Mouse (Mus musculus) c-Kit-positive CD71-negative TER-119-negative erythroid progenitor cells, embryonic 14.5 days (primary cell): ENCODE measurements around the gene Phldb1.
"Not testable (repeated sequence)": the region's sequence is repeated elsewhere in the genome, so short reads cannot be mapped to it uniquely, and the experiment has no call there.

ENCODE experiments used
- DNase-seq: peaks from one replicate; pipeline ENCODE4 v3.0.0-alpha.2; 2013; ENCODE audit warnings: low read depth

The Phldb1 gene

GRCm38 (mm10) chr9:44652027-44652426 lies 83.0 kb downstream of the Phldb1 start:
- no peak for DNase-seq

GRCm38 (mm10) chr9:44648881-44649281 lies 86.1 kb downstream of the Phldb1 start:
- no peak for DNase-seq

GRCm38 (mm10) chr9:44647656-44648055 lies 87.3 kb downstream of the Phldb1 start:
- DNase-seq, result no peak

GRCm38 (mm10) chr9:44647026-44647425 lies 88.0 kb downstream of the Phldb1 start:
- DNase-seq, result no peak

- DNase-seq, result no peak
Observed at GRCm38 (mm10) chr9:44646366-44646765, 88.6 kb downstream of the Phldb1 start.

- DNase-seq, result no peak
Observed at GRCm38 (mm10) chr9:44645924-44646323, 89.1 kb downstream of the Phldb1 start.

GRCm38 (mm10) chr9:44645481-44645880 lies 89.5 kb downstream of the Phldb1 start:
- DNase-seq, result no peak

GRCm38 (mm10) chr9:44644186-44644585 lies 90.8 kb downstream of the Phldb1 start:
- no peak for DNase-seq

GRCm38 (mm10) chr9:44643103-44643502 lies 91.9 kb downstream of the Phldb1 start:
- DNase-seq, result no peak

- no peak for DNase-seq
Observed at GRCm38 (mm10) chr9:44641616-44642015, 93.4 kb downstream of the Phldb1 start.

- no peak for DNase-seq
Observed at GRCm38 (mm10) chr9:44640646-44641357, 94.2 kb downstream of the Phldb1 start.

GRCm38 (mm10) chr9:44640028-44640427 lies 95.0 kb downstream of the Phldb1 start:
- DNase-seq, result not testable (repeated sequence)

GRCm38 (mm10) chr9:44638726-44639125 lies 96.3 kb downstream of the Phldb1 start:
- not testable (repeated sequence) for DNase-seq

- no peak for DNase-seq
Observed at GRCm38 (mm10) chr9:44637551-44638169, 97.3 kb downstream of the Phldb1 start.
